Mouse (Mus musculus) hindbrain, embryonic 11.5 days (tissue): Measurements from ENCODE around the gene Rtn4ip1. TPM values are rescaled to one million over a fixed set of nuclear protein-coding genes. Genes with fewer than 3 reads are reported as not detected.

Experiments
- ATAC-seq: fragments of 200-750 bp; cut with Nextera tagmentation; 2 replicates; pipeline ENCODE4 v1.8.0; 2017; ENCODE audit warnings: mild to moderate bottlenecking, moderate TSS enrichment, moderate library complexity; ENCODE audit not compliant: low FRiP score
- DNase-seq: peaks from one replicate; pipeline ENCODE4 v3.0.0-alpha.2; 2015; ENCODE audit warnings: low spot score
- H3K27ac ChIP-seq: fragments of 300-500 bp; sonication (generic); 2 replicates; pipeline ENCODE4 v1.5.1; 2014; ENCODE audit warnings: mild to moderate bottlenecking, low read depth, low read length
- H3K27me3 ChIP-seq: fragments of 300-500 bp; sonication (generic); 2 replicates; pipeline ENCODE4 v1.6.1; 2014; ENCODE audit warnings: mild to moderate bottlenecking, low read length, moderate library complexity, mixed read lengths; ENCODE audit not compliant: control insufficient read depth, insufficient read depth
- H3K36me3 ChIP-seq: fragments of 300-500 bp; sonication (generic); 2 replicates; pipeline ENCODE4 v1.6.1; 2014; ENCODE audit warnings: mild to moderate bottlenecking, low read length, moderate library complexity, mixed read lengths; ENCODE audit not compliant: control insufficient read depth, insufficient read depth
- H3K4me1 ChIP-seq: fragments of 300-500 bp; sonication (generic); replicated peaks from 2 replicates; pipeline ENCODE4 v1.6.1; 2014; ENCODE audit warnings: low read length, mixed read lengths; ENCODE audit not compliant: control insufficient read depth, insufficient read depth
- H3K4me2 ChIP-seq: fragments of 300-500 bp; sonication (generic); replicated peaks from 2 replicates; pipeline ENCODE4 v1.6.1; 2014; ENCODE audit warnings: mild to moderate bottlenecking, low read depth, low read length
- H3K4me3 ChIP-seq: fragments of 300-500 bp; sonication (generic); 2 replicates; pipeline ENCODE4 v1.5.1; 2014; ENCODE audit warnings: low read depth, low read length
- H3K9ac ChIP-seq: fragments of 300-500 bp; sonication (generic); 2 replicates; pipeline ENCODE4 v1.6.1; 2014; ENCODE audit warnings: low read depth, low read length
- H3K9me3 ChIP-seq: fragments of 300-500 bp; sonication (generic); 2 replicates; pipeline ENCODE4 v1.6.1; 2016; ENCODE audit warnings: low read length; ENCODE audit not compliant: control insufficient read depth
- WGBS: fragments of 180-500 bp; shearing (Covaris S2); extraction: QIAGEN DNeasy Blood & Tissue Kit; methylation state at CpG from one replicate; pipeline ENCODE4 v1.1.7; 2014; 5-methylcytosine and 5-hydroxymethylcytosine counted together
- polyA plus RNA-seq: library from polyadenylated mRNA; unstranded; fragments of >200 nt; fragmentation: Nextera tagmentation; extraction: Ambion mirVana; gene quantifications from 2 replicates; pipeline ENCODE4 v1.2.1, GENCODE M21; 2014

Rtn4ip1 gene
- polyA plus RNA-seq, 1 experiment from 2014 or later = 20.0 TPM

DNA sequence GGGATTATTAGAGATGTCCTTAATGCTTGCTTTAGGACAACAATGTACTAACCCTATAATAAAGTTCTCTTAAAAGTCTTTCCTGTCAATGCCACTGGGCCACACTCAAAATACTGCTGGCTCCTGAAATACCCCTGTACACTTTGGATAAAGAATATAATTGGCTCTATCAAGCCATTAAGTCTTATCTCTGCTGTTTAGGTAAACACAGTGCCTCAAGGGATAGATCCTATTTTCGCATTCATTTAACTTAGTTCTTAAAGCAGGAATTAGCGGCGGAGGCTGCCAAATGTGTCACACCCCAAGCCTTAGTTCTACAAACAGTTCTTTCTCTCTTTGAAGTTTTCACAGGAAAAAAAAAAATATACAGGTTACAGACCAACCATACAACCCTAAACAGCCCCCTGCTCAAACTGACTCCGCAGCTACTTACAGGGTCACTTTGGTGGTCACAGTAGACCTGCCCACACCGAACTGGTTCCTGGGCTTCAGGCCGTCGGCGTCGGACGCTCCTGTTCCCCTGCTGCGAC is 101.5 kb downstream of the Rtn4ip1 start:
- Histone ChIP-seq H3K4me3 (peak overlapping the region; percentile 45), H3K27ac (no peak overlapping the region), H3K9ac (no peak overlapping the region), H3K27me3 (peaks cover 45% of the 10 kb centered on the region), H3K4me1 (peaks cover 7% of the 10 kb centered on the region), H3K4me2 (peak overlapping the region; percentile 59), H3K9me3 (no peaks in the 10 kb centered on the region), H3K36me3 (no peaks in the 10 kb centered on the region)
- no peak for DNase-seq
- 2% methylated on average over 11 of the region's 11 CpGs for WGBS
- ATAC-seq = 0 out of 2 replicates have a peak, but pooled peaks have one; percentile 3

DNA sequence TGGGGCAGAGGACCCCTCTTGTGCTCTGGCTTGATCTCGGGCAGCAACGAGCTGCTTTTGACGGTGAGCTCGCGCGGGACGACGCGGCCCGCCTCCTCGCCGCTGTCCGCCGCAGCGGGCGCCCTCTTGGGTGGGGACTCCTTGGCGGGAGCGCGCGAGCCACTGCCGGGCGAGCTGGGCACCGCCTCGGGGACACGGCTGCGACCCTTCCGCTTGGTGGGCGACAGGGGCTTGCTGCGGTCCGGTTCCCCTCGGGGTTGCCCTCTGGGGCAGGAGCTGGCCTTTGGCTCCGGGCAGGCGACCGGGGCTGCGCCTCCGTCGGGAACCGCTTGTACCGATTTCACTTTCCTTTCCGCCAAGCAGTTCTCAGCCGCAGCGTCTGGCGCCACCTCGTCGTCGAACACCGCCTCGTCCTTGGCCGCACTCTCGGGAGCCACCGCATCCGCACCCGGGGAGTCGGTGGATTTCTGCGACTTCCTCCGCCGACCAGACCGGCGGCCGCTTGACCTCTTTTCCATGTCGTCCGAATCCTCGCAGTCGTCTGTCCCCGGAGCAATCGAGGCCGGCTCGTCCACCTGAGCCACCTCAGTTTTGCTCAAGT is 102.0 kb downstream of the Rtn4ip1 start:
- ATAC-seq = peak; percentile 33; the same call in 1 of the 2 replicates
- Histone ChIP-seq H3K27ac (no peak overlapping the region), H3K4me3 (peak overlapping the region; percentile 45), H3K27me3 (peaks cover 45% of the 10 kb centered on the region), H3K4me2 (peak overlapping the region; percentile 59), H3K4me1 (peaks cover 7% of the 10 kb centered on the region), H3K9ac (no peak overlapping the region), H3K36me3 (no peaks in the 10 kb centered on the region), H3K9me3 (no peaks in the 10 kb centered on the region)
- WGBS = under 1% methylated on average over 68 of the region's 68 CpGs
- peak; percentile 64 for DNase-seq

DNA sequence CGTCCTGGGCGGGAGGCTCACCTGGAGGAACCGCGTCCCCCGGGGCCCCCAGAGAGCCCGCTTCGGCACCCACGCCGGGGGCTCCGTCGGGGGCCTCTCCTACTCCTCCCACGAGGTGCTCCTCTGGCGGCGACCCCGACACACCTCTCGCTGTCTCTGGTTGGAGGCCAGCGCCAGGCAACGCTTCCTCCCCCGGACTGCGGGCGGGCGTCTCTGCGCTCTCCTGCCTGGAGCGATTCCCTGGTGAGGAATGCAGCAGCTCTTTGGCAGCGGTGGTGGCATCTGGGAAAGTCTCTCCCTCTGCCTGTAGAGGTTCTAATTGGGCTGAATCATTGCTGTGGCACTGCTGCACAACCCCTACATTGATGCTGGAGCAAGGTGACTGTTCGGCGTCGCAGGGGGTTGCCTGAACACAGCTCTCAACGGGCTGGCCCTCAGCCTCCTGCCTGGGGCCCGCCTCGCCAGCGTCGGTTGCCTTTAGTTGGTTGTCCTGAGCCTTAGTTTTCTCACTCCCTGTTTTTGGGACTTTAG is 102.7 kb downstream of the Rtn4ip1 start:
- no peak overlapping the region for H3K9ac ChIP-seq
- no peak overlapping the region for H3K27ac ChIP-seq
- whole genome bisulfite sequencing = under 1% methylated on average over 32 of the region's 33 CpGs
- no peaks in the 10 kb centered on the region for H3K36me3 ChIP-seq
- H3K4me2 ChIP-seq = peak overlapping the region; percentile 59
- peak; percentile 31; the same call in 1 of the 2 replicates for ATAC-seq
- H3K4me1 ChIP-seq = peaks cover 7% of the 10 kb centered on the region
- H3K27me3 ChIP-seq = peaks cover 45% of the 10 kb centered on the region
- H3K4me3 ChIP-seq = peak overlapping the region; percentile 45
- DNase-seq = peak; percentile 54
- no peaks in the 10 kb centered on the region for H3K9me3 ChIP-seq

DNA sequence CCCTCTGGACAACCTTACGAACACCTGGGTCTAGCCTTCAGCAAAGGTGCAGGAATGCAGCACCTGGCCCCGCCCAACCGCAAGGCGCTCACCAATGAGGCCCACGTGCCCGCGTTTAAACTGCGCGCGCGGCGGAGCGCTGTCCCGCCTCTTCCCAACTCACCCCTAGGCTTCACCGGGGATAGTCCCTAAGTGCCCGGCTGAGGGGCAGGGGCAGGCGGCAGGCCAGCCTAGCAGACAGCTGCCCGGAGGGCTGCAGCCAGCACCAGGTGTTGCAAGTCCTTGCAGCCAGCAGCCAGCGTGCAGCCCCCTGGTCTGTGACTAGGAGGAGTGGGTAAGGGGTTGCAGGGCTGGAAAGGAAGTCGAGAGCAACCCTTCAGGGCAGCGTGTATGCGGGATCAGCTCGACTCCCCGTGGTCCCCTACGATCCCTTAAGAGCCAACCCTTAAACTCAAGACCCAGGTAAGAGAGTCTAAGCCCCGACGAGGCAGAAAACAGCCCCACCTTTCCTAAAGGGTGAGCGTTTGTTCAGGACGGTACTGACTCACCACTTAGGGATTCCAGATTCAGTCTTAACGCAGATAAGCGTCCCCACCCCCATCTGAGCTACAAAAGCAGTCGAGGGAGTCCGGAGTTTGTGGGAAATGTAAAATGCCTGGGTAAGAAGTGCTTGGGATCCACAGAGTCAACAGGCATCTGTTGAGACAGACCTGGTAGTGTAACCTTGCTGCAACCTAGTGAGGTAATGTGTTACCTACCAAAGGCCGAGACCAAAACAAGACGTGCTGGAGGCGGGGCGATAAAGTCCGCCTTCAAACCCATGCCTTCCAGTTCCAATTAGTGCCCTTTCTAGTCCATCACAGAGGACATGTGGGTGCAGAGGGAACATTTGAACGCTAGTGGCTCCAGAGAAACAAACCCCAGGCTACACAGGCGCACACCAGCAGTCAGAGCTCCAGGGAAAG is 104.4 kb downstream of the Rtn4ip1 start:
- no peaks in the 10 kb centered on the region for H3K36me3 ChIP-seq
- DNase-seq = peak; percentile 51
- no peak overlapping the region for H3K9ac ChIP-seq
- H3K4me3 ChIP-seq = peak overlapping the region; percentile 28
- peaks cover 7% of the 10 kb centered on the region for H3K4me1 ChIP-seq
- peaks cover 45% of the 10 kb centered on the region for H3K27me3 ChIP-seq
- ATAC-seq = peak; percentile 48; the same call in 1 of the 2 replicates
- peak overlapping the region; percentile 47 for H3K4me2 ChIP-seq
- no peaks in the 10 kb centered on the region for H3K9me3 ChIP-seq
- H3K27ac ChIP-seq = no peak overlapping the region
- 1% methylated on average over 40 of the region's 40 CpGs for WGBS

Other genes with a start within 250 kb of the Rtn4ip1 start
- 29.7 and 30.1 TPM in 2 replicates for gene Qrsl1, start 62 bp upstream of the Rtn4ip1 start, polyA plus RNA-seq
- gene Crybg1, start 247.0 kb downstream of the Rtn4ip1 start, polyA plus RNA-seq = 0.28 and 0.31 TPM in 2 replicates